Mouse (Mus musculus) brain, embryonic 14.5 days (tissue): ENCODE measurements around the gene Aamp.

Experiments
- CTCF ChIP-seq: fragments of 200-500 bp; IDR thresholded peaks from 2 replicates; pipeline ENCODE4 v1.5.1; 2012; ENCODE audit warnings: inconsistent platforms, mild to moderate bottlenecking, moderate library complexity, borderline replicate concordance; ENCODE audit not compliant: insufficient read depth, insufficient read length; ENCODE audit errors: extremely low read depth
- POLR2A ChIP-seq: fragments of 200-500 bp; IDR thresholded peaks from 2 replicates; pipeline ENCODE4 v1.6.1; 2012; ENCODE audit warnings: mild to moderate bottlenecking, inconsistent platforms, borderline replicate concordance; ENCODE audit not compliant: poor library complexity, insufficient read depth, insufficient read length, severe bottlenecking; ENCODE audit errors: extremely low read depth

- TF ChIP-seq POLR2A, result no peak
- no peak for TF ChIP-seq CTCF
Measured at GRCm38 (mm10) chr1:74296477-74296876, 11.9 kb upstream of the Aamp start.
